Mouse (Mus musculus) hindbrain, embryonic 15.5 days (tissue): Measurements from ENCODE around the gene Pllp. TPM values are rescaled to one million over a fixed set of nuclear protein-coding genes. Genes with fewer than 3 reads are reported as not detected.

Experiments
- ATAC-seq: fragments of 200-750 bp; cut with Nextera tagmentation; 2 replicates; pipeline ENCODE4 v1.8.0; 2017; ENCODE audit warnings: low read depth, moderate number of reproducible peaks, moderate TSS enrichment; ENCODE audit not compliant: low FRiP score
- H3K27ac ChIP-seq: fragments of 300-500 bp; sonication (generic); replicated peaks from 2 replicates; pipeline ENCODE4 v1.5.1; 2015; ENCODE audit warnings: mild to moderate bottlenecking, inconsistent platforms
- H3K27me3 ChIP-seq: fragments of 300-500 bp; sonication (generic); 2 replicates; pipeline ENCODE4 v1.6.1; 2015; ENCODE audit warnings: control low read depth, inconsistent platforms
- H3K36me3 ChIP-seq: fragments of 300-500 bp; sonication (generic); 2 replicates; pipeline ENCODE4 v1.6.1; 2015; ENCODE audit warnings: control low read depth, inconsistent platforms
- H3K4me1 ChIP-seq: fragments of 300-500 bp; sonication (generic); replicated peaks from 2 replicates; pipeline ENCODE4 v1.6.1; 2015; ENCODE audit warnings: control low read depth, inconsistent platforms
- H3K4me2 ChIP-seq: fragments of 300-500 bp; sonication (generic); 2 replicates; pipeline ENCODE4 v1.6.1; 2015; ENCODE audit warnings: moderate library complexity, mild to moderate bottlenecking, inconsistent platforms
- H3K4me3 ChIP-seq: fragments of 300-500 bp; sonication (generic); 2 replicates; pipeline ENCODE4 v1.5.1; 2015; ENCODE audit warnings: mild to moderate bottlenecking, inconsistent platforms
- H3K9ac ChIP-seq: fragments of 300-500 bp; sonication (generic); 2 replicates; pipeline ENCODE4 v1.6.1; 2015; ENCODE audit warnings: inconsistent platforms
- H3K9me3 ChIP-seq: fragments of 300-500 bp; sonication (generic); 2 replicates; pipeline ENCODE4 v1.6.1; 2016; ENCODE audit warnings: control low read depth, inconsistent platforms
- WGBS: fragments of 180-500 bp; shearing (Covaris S2); methylation state at CpG from one replicate; pipeline ENCODE4 v1.1.7; 2015; 5-methylcytosine and 5-hydroxymethylcytosine counted together
- polyA plus RNA-seq: library from polyadenylated mRNA; unstranded; fragments of >200 nt; fragmentation: Nextera tagmentation; extraction: Ambion mirVana; gene quantifications from 2 replicates; pipeline ENCODE4 v1.2.1, GENCODE M21; 2015

Gene Pllp
- polyA plus RNA-seq, 1 experiment from 2014 or later: 1.7 TPM

DNA sequence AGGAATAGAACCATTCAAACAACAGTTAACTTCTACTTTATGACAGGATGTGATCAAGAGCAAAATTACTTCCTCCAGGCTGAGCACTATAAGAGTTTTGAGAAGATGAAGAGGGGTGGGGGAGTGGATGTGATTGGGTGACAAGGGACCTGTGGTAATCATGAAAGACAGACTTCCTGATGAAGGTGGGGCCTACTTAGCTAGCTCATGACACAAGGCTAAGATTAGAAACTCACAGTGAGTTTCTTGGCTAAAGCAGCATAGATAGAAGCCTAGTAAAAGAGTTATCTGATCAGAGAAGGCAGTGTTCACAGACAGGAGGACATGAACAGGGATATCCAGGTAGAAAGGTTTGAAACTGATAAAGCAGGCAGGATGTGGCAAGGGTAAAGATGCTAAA lies 61.9 kb downstream of the Pllp start:
- Histone ChIP-seq H3K4me1 (no peaks in the 10 kb centered on the region), H3K9ac (no peak overlapping the region), H3K4me3 (no peak overlapping the region), H3K27me3 (no peaks in the 10 kb centered on the region), H3K4me2 (no peak overlapping the region), H3K9me3 (no peaks in the 10 kb centered on the region), H3K36me3 (peaks cover 80% of the 10 kb centered on the region), H3K27ac (no peak overlapping the region)
- ATAC-seq: no peak

DNA sequence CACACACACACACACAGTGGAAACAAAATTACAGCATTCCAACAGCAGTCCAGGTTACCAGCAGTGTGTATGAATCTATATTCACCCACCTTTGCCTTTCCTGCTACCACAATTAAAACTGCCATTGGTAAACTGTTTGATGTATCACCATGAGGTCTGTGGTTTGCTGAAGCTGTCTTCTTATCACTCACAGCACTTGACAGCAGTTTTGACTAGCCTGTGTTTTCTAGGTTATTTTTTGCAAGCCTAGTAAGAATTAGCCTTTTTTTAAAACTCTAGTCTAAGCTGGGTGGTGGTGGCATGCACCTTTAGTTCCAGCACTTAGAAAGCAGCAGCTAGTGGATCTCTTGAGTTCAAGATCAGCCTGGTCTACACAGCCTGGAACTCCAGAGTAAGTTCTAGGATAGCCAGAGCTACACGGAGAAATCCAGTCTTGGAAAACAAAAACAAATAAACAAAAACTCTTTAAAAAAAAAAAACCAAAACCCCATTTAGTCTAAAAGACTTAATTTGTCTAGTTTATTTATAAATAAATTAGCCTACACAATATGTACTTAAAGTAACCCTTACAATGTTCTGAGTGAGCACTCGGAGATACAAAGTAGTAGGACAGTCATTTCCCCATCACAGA lies 62.4 kb downstream of the Pllp start:
- no peak overlapping the region for H3K4me2 ChIP-seq
- H3K36me3 ChIP-seq: peaks cover 76% of the 10 kb centered on the region
- no peak for ATAC-seq

More for the DNA sequence above, 62.4 kb downstream of the Pllp start:
- no peaks in the 10 kb centered on the region for H3K27me3 ChIP-seq
- no peaks in the 10 kb centered on the region for H3K9me3 ChIP-seq
- H3K4me3 ChIP-seq: no peak overlapping the region
- no peaks in the 10 kb centered on the region for H3K4me1 ChIP-seq
- H3K27ac ChIP-seq: no peak overlapping the region
- WGBS: 86% methylated on average over 2 of the region's 2 CpGs
- no peak overlapping the region for H3K9ac ChIP-seq

Other genes starting within 250 kb of the Pllp start
- 19.4 and 26.4 TPM in 2 replicates for gene Cpne2, start 163.3 kb downstream of the Pllp start, polyA plus RNA-seq
- gene Rspry1, start 94.3 kb downstream of the Pllp start, polyA plus RNA-seq: 45.5 and 48.7 TPM in 2 replicates
- gene Fam192a, start 94.3 kb downstream of the Pllp start, polyA plus RNA-seq: 63.8 and 69.1 TPM in 2 replicates
- gene Arl2bp, start 29.7 kb downstream of the Pllp start, polyA plus RNA-seq: 183 and 186 TPM in 2 replicates
- not detected in 2 replicates for gene Ccl22, start 49.3 kb upstream of the Pllp start, polyA plus RNA-seq
- 38.3 and 46.3 TPM in 2 replicates for gene Cx3cl1, start 75.7 kb upstream of the Pllp start, polyA plus RNA-seq
- 0.46 and 0.87 TPM in 2 replicates for gene Ccl17, start 114.2 kb upstream of the Pllp start, polyA plus RNA-seq
- gene Coq9, start 142.0 kb upstream of the Pllp start, polyA plus RNA-seq: 57.6 and 59.6 TPM in 2 replicates
- 194 and 197 TPM in 2 replicates for gene Ciapin1, start 142.1 kb upstream of the Pllp start, polyA plus RNA-seq
- 111 TPM in 2 replicates for gene Polr2c, start 161.2 kb upstream of the Pllp start, polyA plus RNA-seq
- 84.1 and 88.9 TPM in 2 replicates for gene Dok4, start 180.1 kb upstream of the Pllp start, polyA plus RNA-seq
- gene Ccdc102a, start 221.8 kb upstream of the Pllp start, polyA plus RNA-seq: 6.6 and 7.6 TPM in 2 replicates
- gene Adgrg5, start 227.4 kb upstream of the Pllp start, polyA plus RNA-seq: 0.17 and 0.25 TPM in 2 replicates